Mouse (Mus musculus) midbrain, embryonic 10.5 days (tissue): ENCODE results near the gene Fblim1. TPM values are rescaled to one million over a fixed set of nuclear protein-coding genes. Genes with fewer than 3 reads are reported as not detected.

Experiments used
- DNase-seq: peaks from one replicate; pipeline ENCODE4 v3.0.0-alpha.2; 2017; ENCODE audit warnings: low spot score
- H3K27ac ChIP-seq: fragments of 300-500 bp; sonication (generic); replicated peaks from 2 replicates; pipeline ENCODE4 v1.5.1; 2016; ENCODE audit warnings: mild to moderate bottlenecking
- H3K27me3 ChIP-seq: fragments of 300-500 bp; sonication (generic); 2 replicates; pipeline ENCODE4 v1.6.1; 2016; ENCODE audit warnings: low read depth, mild to moderate bottlenecking; ENCODE audit not compliant: poor library complexity, severe bottlenecking
- H3K36me3 ChIP-seq: fragments of 300-500 bp; sonication (generic); 2 replicates; pipeline ENCODE4 v1.6.1; 2016; ENCODE audit warnings: mild to moderate bottlenecking, moderate library complexity
- H3K4me1 ChIP-seq: fragments of 300-500 bp; sonication (generic); 2 replicates; pipeline ENCODE4 v1.6.1; 2016
- H3K4me3 ChIP-seq: fragments of 300-500 bp; sonication (generic); 2 replicates; pipeline ENCODE4 v1.5.1; 2016; ENCODE audit warnings: mild to moderate bottlenecking, moderate library complexity
- H3K9me3 ChIP-seq: fragments of 300-500 bp; sonication (generic); replicated peaks from 2 replicates; pipeline ENCODE4 v1.6.1; 2016; ENCODE audit warnings: mild to moderate bottlenecking
- WGBS: fragments of 180-500 bp; shearing (Covaris S2); methylation state at CpG from one replicate; pipeline ENCODE4 v1.1.7; 2016; 5-methylcytosine and 5-hydroxymethylcytosine counted together
- polyA plus RNA-seq: library from polyadenylated mRNA; unstranded; fragments of >200 nt; fragmentation: Nextera tagmentation; extraction: Ambion mirVana; gene quantifications from 2 replicates; pipeline ENCODE4 v1.2.1, GENCODE M21; 2016

Gene Fblim1
- polyA plus RNA-seq, 1 experiment from 2014 or later: 24.5 TPM

DNA sequence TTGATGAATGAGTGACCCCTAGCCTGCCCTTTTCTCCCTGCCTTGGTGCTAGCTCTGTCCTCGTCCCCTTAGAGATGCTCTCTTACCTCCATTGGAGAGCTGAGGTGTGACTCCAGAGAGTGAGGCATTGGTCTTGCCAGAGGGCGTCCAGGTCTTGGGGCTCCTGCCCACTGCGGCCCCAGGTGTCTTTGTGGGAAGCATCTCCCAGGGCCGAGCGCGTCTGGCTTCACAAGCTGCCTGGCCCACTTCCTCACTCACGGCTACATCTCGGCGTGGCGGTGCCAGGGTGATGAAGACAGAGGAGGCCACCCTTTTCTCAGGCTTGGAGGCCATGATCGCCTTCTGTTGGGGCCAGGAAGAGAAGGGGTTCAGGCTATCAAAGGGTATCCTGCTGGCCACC, 10.8 kb downstream of the Fblim1 start:
- no peak for DNase-seq
- Histone ChIP-seq H3K27ac (no peak overlapping the region), H3K4me1 (peaks cover 27% of the 10 kb centered on the region), H3K36me3 (no peaks in the 10 kb centered on the region), H3K27me3 (peaks cover 31% of the 10 kb centered on the region), H3K4me3 (no peak overlapping the region), H3K9me3 (no peaks in the 10 kb centered on the region)
- WGBS: 91% methylated on average over 11 of the region's 11 CpGs

DNA sequence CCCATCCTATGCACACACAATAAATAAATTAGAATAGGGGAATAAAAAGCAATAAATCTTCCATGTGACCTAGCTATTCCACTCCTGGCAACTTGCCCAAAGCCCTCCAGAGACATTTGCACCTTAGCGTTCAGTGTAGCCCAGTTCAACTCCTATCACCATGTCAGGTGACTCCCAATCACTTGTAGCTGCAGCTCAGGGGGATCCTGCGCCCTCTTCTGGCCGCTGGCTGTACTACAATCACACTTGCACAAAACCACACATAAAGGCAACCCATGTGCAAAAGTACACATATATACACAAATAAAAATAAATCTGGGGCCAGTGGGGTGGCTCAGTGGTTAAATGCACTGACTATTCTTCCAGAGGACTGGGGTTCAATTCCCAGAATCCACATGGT, 14.3 kb downstream of the Fblim1 start:
- no peak overlapping the region for H3K27ac ChIP-seq
- H3K9me3 ChIP-seq: no peaks in the 10 kb centered on the region
- no peak overlapping the region for H3K4me3 ChIP-seq
- no peaks in the 10 kb centered on the region for H3K27me3 ChIP-seq
- 0 out of 2 replicates have a peak, but pooled peaks cover 4% of the 10 kb centered on the region for H3K4me1 ChIP-seq
- no peaks in the 10 kb centered on the region; the same call in 1 of the 2 replicates for H3K36me3 ChIP-seq
- peak; percentile 40 for DNase-seq
- WGBS: 32% methylated on average over 3 of the region's 3 CpGs

DNA sequence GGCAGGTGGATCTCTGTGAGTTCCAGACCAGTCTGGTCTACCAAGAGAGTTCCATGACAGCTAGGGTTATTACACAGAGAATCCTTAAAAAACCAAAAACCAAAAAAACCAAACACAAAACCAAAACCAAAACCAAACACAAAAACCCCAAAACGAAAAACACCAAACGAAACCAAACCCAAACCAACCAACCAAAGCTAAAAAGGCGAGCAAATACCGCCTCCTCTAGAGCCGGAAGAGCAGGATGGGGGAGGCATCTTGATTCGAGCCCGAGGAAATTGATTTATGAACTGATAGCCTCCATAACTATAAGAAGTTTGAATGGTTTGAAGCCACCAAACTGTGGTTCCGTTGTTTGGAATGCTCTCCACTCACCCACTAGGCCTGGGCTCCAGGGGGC, 22.0 kb downstream of the Fblim1 start:
- Histone ChIP-seq H3K27ac (no peak overlapping the region), H3K36me3 (peaks cover 3% of the 10 kb centered on the region; the same call in 1 of the 2 replicates), H3K27me3 (no peaks in the 10 kb centered on the region), H3K9me3 (no peaks in the 10 kb centered on the region), H3K4me3 (no peak overlapping the region), H3K4me1 (no peaks in the 10 kb centered on the region)
- WGBS: 93% methylated on average over 8 of the region's 8 CpGs
- no peak for DNase-seq

GRCm38 (mm10) chr4:141581051-141581450, 24.8 kb downstream of the Fblim1 start:
- DNase-seq: no peak
- Histone ChIP-seq H3K4me3 (no peak overlapping the region), H3K27me3 (no peaks in the 10 kb centered on the region), H3K36me3 (peaks cover 8% of the 10 kb centered on the region; the same call in 1 of the 2 replicates), H3K27ac (no peak overlapping the region), H3K9me3 (no peaks in the 10 kb centered on the region), H3K4me1 (no peaks in the 10 kb centered on the region)
- 89% methylated on average over 13 of the region's 13 CpGs for WGBS

DNA sequence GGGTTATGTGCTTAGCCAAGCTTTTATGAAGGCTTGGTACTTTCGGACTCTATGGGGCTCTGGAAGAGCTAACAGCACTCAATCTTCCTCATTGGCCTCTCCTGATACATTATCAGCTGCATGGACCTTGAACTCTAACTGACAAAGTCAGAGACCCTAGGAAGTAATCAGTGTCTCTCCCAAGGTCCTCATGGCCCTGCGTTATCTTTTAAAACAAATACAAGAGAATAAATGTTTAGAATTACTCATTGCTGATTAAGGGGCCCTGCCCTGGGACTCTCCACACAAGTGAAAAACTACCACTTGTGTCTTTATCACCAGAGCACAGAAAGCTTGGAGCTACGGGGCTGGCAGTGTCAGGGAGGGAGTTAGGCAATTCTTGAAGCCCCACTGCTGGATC, 27.1 kb downstream of the Fblim1 start:
- WGBS: 87% methylated on average over 3 of the region's 3 CpGs
- no peaks in the 10 kb centered on the region for H3K27me3 ChIP-seq
- peaks cover 8% of the 10 kb centered on the region; the same call in 1 of the 2 replicates for H3K36me3 ChIP-seq

GRCm38 (mm10) chr4:141576877-141577276, 29.0 kb downstream of the Fblim1 start:
- H3K4me1 ChIP-seq: no peaks in the 10 kb centered on the region
- H3K27ac ChIP-seq: no peak overlapping the region
- H3K27me3 ChIP-seq: no peaks in the 10 kb centered on the region
- WGBS: 95% methylated on average over 7 of the region's 7 CpGs
- DNase-seq: no peak
- H3K36me3 ChIP-seq: peaks cover 8% of the 10 kb centered on the region; the same call in 1 of the 2 replicates
- no peak overlapping the region for H3K4me3 ChIP-seq
- H3K9me3 ChIP-seq: no peaks in the 10 kb centered on the region

More for the DNA sequence above, 27.1 kb downstream of the Fblim1 start:
- no peak overlapping the region for H3K4me3 ChIP-seq
- no peak for DNase-seq
- H3K9me3 ChIP-seq: no peaks in the 10 kb centered on the region
- H3K4me1 ChIP-seq: no peaks in the 10 kb centered on the region
- H3K27ac ChIP-seq: no peak overlapping the region

DNA sequence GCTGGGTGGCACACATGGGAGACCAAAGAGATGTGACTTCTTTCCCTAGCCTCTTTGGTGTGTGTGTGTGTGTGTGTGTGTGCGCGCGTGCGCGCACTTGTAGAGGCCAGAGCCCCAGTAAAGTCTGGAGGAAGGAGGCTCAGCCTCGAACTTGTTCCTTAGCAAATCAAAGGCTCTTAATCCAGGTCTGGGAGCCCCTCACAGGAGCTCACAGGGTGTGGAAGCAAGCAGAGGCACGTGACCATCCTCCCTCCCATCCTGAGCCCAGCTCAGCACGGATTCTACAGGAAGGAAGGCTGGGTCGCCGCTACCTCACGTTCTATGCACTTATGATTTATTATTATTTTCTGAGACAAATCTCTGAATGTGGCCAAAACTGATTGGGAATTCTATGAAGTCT, 29.5 kb downstream of the Fblim1 start:
- H3K4me1 ChIP-seq: peaks cover under 1% of the 10 kb centered on the region; the same call in 1 of the 2 replicates
- no peak for DNase-seq
- H3K27ac ChIP-seq: no peak overlapping the region
- H3K4me3 ChIP-seq: no peak overlapping the region
- no peaks in the 10 kb centered on the region for H3K27me3 ChIP-seq
- H3K36me3 ChIP-seq: peaks cover 8% of the 10 kb centered on the region; the same call in 1 of the 2 replicates
- H3K9me3 ChIP-seq: no peaks in the 10 kb centered on the region
- WGBS: 87% methylated on average over 11 of the region's 11 CpGs

- H3K4me1 ChIP-seq: peaks cover 2% of the 10 kb centered on the region; the same call in 1 of the 2 replicates
- 44% methylated on average over 27 of the region's 27 CpGs for WGBS
- no peak overlapping the region for H3K27ac ChIP-seq
- peak; percentile 84 for DNase-seq
- no peak overlapping the region for H3K4me3 ChIP-seq
- no peaks in the 10 kb centered on the region for H3K27me3 ChIP-seq
- 0 out of 2 replicates have a peak, but pooled peaks cover 5% of the 10 kb centered on the region for H3K36me3 ChIP-seq
- no peaks in the 10 kb centered on the region for H3K9me3 ChIP-seq
These were observed 30.9 kb downstream of the Fblim1 start for GRCm38 (mm10) chr4:141574789-141575702.

- no peak for DNase-seq
- Histone ChIP-seq H3K4me3 (no peak overlapping the region), H3K4me1 (peaks cover 2% of the 10 kb centered on the region; the same call in 1 of the 2 replicates), H3K27me3 (no peaks in the 10 kb centered on the region), H3K27ac (no peak overlapping the region), H3K36me3 (0 out of 2 replicates have a peak, but pooled peaks cover 5% of the 10 kb centered on the region), H3K9me3 (no peaks in the 10 kb centered on the region)
- WGBS: 82% methylated on average over 6 of the region's 6 CpGs
These were observed 32.4 kb downstream of the Fblim1 start for GRCm38 (mm10) chr4:141573359-141573966.

DNA sequence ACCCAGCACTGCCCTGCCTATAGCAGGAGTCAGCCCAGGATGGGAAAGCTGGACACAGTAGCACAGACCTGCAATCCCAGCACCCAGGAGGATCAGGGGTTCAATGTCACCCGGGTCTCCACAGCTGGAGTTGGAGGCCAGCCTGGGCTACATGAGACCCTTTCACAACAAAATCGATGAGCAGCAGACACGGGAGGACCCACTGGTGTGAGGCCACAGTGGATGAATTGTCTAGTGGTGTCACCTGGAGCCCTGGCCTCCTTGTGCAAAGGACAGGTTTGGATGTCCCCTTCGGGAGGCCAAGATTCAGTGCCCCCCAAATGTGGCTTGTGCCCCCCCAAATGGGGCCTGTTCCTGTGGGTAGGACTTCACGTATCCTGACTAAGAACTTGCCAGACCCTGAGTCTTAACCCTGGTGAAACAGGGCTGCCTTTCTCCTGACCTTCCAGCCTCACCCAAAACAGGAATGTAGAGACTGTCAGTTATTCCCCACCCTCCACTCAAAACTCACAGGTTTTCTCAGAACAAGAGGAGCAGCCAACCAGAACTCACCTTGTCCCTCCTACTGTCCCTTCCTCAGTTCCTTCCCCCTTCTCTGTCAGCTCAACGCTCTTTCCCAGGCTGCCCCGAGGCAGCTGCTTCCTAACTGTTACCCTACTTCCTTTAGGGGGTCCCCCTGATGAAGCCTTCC, 33.1 kb downstream of the Fblim1 start:
- no peaks in the 10 kb centered on the region for H3K27me3 ChIP-seq
- 77% methylated on average over 7 of the region's 7 CpGs for WGBS
- peaks cover 2% of the 10 kb centered on the region; the same call in 1 of the 2 replicates for H3K4me1 ChIP-seq
- H3K9me3 ChIP-seq: no peaks in the 10 kb centered on the region
- 0 out of 2 replicates have a peak, but pooled peaks cover 5% of the 10 kb centered on the region for H3K36me3 ChIP-seq
- no peak overlapping the region for H3K4me3 ChIP-seq
- DNase-seq: no peak
- H3K27ac ChIP-seq: no peak overlapping the region

GRCm38 (mm10) chr4:141571934-141572333, 34.0 kb downstream of the Fblim1 start:
- no peaks in the 10 kb centered on the region for H3K36me3 ChIP-seq
- H3K9me3 ChIP-seq: no peaks in the 10 kb centered on the region
- no peak for DNase-seq
- WGBS: 74% methylated on average over 10 of the region's 10 CpGs
- peaks cover 2% of the 10 kb centered on the region; the same call in 1 of the 2 replicates for H3K4me1 ChIP-seq
- no peaks in the 10 kb centered on the region for H3K27me3 ChIP-seq
- no peak overlapping the region for H3K27ac ChIP-seq
- no peak overlapping the region for H3K4me3 ChIP-seq

GRCm38 (mm10) chr4:141571337-141571739, 34.6 kb downstream of the Fblim1 start:
- Histone ChIP-seq H3K27ac (no peak overlapping the region), H3K4me3 (no peak overlapping the region), H3K9me3 (no peaks in the 10 kb centered on the region), H3K36me3 (no peaks in the 10 kb centered on the region), H3K27me3 (no peaks in the 10 kb centered on the region), H3K4me1 (peaks cover 2% of the 10 kb centered on the region; the same call in 1 of the 2 replicates)
- WGBS: 67% methylated on average over 6 of the region's 6 CpGs
- no peak for DNase-seq
